Mouse (Mus musculus) E14TG2a.4 (cell line): ENCODE results near the gene Atf6.

Experiments used
- H3K27me3 ChIP-seq: 2 replicates; pipeline ENCODE4 v1.6.1; 2014; ENCODE audit warnings: low read length, control low read depth; ENCODE audit not compliant: insufficient read depth
- H3K36me3 ChIP-seq: 2 replicates; pipeline ENCODE4 v1.6.1; 2014; ENCODE audit warnings: low read length, control low read depth; ENCODE audit not compliant: insufficient read depth
- H3K4me1 ChIP-seq: replicated peaks from 2 replicates; pipeline ENCODE4 v1.6.1; 2014; ENCODE audit warnings: low read depth, low read length, control low read depth
- H3K4me3 ChIP-seq: replicated peaks from 2 replicates; pipeline ENCODE4 v1.5.1; 2014; ENCODE audit warnings: mild to moderate bottlenecking, low read length
- H3K9me3 ChIP-seq: 2 replicates; pipeline ENCODE4 v1.6.1; 2014; ENCODE audit warnings: low read length, control low read depth
- CTCF ChIP-seq: conservative IDR thresholded peaks from 2 replicates; pipeline ENCODE4 v1.5.1; 2014; ENCODE audit warnings: low read length
- NANOG ChIP-seq: IDR thresholded peaks from 2 replicates; pipeline ENCODE4 v1.6.1; 2014; ENCODE audit warnings: borderline replicate concordance, low read length, mixed read lengths
- POU5F1 ChIP-seq: IDR thresholded peaks from 2 replicates; pipeline ENCODE4 v1.6.1; 2014; ENCODE audit warnings: low read length, borderline replicate concordance

Atf6 gene

DNA sequence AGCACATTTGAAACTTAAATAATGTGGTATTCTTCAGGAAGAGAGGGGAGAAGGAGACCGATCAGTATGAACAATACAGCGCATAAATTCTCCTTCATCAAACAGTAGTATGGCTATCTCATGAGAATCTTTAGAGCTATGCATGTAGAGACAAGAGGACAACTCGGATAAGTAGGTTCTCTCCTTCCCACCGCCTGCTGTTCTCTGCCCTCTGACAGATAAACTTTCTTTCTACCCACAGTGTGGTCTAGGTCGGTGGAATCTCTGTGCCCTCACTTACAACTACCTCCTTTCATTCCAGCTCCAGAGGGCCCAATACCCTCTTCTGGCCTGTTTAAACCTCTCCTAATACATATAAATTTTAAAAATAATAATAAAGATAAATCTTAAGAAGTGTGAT, 121.0 kb downstream of the Atf6 start:
- Histone ChIP-seq H3K27me3 (no peaks in the 10 kb centered on the region), H3K9me3 (no peaks in the 10 kb centered on the region), H3K36me3 (0 out of 2 replicates have a peak, but pooled peaks cover 4% of the 10 kb centered on the region), H3K4me3 (no peak overlapping the region), H3K4me1 (no peaks in the 10 kb centered on the region)
- TF ChIP-seq NANOG (no peak), POU5F1 (no peak), CTCF (no peak)

GRCm38 (mm10) chr1:170741497-170742246, 125.9 kb downstream of the Atf6 start:
- no peaks in the 10 kb centered on the region for H3K9me3 ChIP-seq
- no peak overlapping the region for H3K4me3 ChIP-seq
- H3K36me3 ChIP-seq, result peaks cover 8% of the 10 kb centered on the region; the same call in 1 of the 2 replicates
- no peaks in the 10 kb centered on the region for H3K4me1 ChIP-seq
- TF ChIP-seq POU5F1 (no peak), NANOG (no peak)
- no peaks in the 10 kb centered on the region for H3K27me3 ChIP-seq

DNA sequence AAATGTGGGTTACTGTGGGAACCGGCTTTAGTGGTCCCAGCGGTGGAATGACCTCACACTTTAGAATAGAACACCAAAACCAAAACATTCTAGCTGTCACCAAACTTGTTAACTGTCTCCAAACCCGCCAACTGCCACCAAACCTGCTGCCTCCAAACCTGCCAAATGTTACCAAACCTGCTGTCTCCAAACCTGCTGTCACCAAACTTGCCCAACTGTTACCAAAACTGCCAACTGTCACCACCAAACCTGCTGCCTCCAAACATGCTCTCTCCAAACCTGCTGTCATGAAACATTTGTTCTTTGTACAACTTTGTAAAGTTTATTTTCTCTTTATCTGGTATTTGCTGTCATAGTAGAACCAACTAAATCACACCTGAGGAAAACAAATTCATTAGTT, 132.7 kb downstream of the Atf6 start:
- Histone ChIP-seq H3K36me3 (peaks cover 9% of the 10 kb centered on the region; the same call in 1 of the 2 replicates), H3K27me3 (no peaks in the 10 kb centered on the region), H3K4me3 (no peak overlapping the region), H3K9me3 (no peaks in the 10 kb centered on the region), H3K4me1 (no peaks in the 10 kb centered on the region)
- TF ChIP-seq POU5F1 (no peak), CTCF (no peak), NANOG (no peak)

- no peaks in the 10 kb centered on the region for H3K27me3 ChIP-seq
- H3K4me3 ChIP-seq, result no peak overlapping the region
- H3K36me3 ChIP-seq, result peaks cover 5% of the 10 kb centered on the region; the same call in 1 of the 2 replicates
- no peaks in the 10 kb centered on the region for H3K9me3 ChIP-seq
- no peaks in the 10 kb centered on the region for H3K4me1 ChIP-seq
- TF ChIP-seq NANOG (no peak), CTCF (no peak), POU5F1 (no peak)
Measured at GRCm38 (mm10) chr1:170732596-170732890, 135.0 kb downstream of the Atf6 start.

DNA sequence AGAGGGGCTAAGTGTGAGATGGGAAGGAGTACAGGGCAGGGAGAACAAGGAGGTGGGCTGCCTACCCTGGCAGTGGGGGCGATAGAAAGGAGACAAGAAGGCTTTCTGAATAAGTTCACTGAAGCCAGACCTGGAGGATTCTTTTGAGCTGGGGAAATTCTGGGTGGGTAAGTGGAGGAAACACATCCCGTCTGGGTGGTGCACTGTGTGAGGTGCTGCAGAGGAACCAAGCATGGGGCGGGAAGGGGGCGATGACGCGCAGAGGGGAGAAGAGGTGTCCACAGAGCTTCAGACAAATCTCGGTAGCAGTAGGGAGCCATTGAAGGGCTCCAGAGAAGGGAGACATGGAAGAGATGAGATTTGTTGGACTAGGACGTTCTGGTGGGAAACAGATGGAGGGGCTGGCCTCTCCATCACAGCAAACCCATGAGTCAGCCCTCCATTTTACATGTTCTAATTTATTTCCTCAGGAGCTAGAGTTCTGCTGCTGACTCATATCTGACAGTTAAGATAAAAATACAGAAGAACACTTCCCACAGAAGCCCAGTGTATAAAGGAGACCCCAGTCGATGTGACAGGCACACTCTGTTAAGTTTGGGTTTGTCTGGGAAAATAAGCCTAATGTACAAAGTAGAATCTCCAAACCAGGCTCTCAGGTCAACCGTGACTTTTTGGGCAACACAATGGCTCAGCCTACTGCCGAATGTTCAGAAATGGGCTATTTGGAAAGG, 135.5 kb downstream of the Atf6 start:
- no peaks in the 10 kb centered on the region for H3K27me3 ChIP-seq
- no peak overlapping the region for H3K4me3 ChIP-seq
- H3K4me1 ChIP-seq, result no peaks in the 10 kb centered on the region
- H3K9me3 ChIP-seq, result no peaks in the 10 kb centered on the region
- TF ChIP-seq POU5F1 (no peak), NANOG (no peak), CTCF (no peak)
- peaks cover 5% of the 10 kb centered on the region; the same call in 1 of the 2 replicates for H3K36me3 ChIP-seq

- H3K4me1 ChIP-seq, result no peaks in the 10 kb centered on the region
- H3K4me3 ChIP-seq, result no peak overlapping the region
- H3K27me3 ChIP-seq, result no peaks in the 10 kb centered on the region
- peaks cover 5% of the 10 kb centered on the region; the same call in 1 of the 2 replicates for H3K36me3 ChIP-seq
- TF ChIP-seq CTCF (no peak), POU5F1 (no peak), NANOG (no peak)
- no peaks in the 10 kb centered on the region for H3K9me3 ChIP-seq
Measured at GRCm38 (mm10) chr1:170729267-170729962, 138.2 kb downstream of the Atf6 start.

- H3K4me3 ChIP-seq, result no peak overlapping the region
Measured at GRCm38 (mm10) chr1:170728524-170728923, 139.0 kb downstream of the Atf6 start.

DNA sequence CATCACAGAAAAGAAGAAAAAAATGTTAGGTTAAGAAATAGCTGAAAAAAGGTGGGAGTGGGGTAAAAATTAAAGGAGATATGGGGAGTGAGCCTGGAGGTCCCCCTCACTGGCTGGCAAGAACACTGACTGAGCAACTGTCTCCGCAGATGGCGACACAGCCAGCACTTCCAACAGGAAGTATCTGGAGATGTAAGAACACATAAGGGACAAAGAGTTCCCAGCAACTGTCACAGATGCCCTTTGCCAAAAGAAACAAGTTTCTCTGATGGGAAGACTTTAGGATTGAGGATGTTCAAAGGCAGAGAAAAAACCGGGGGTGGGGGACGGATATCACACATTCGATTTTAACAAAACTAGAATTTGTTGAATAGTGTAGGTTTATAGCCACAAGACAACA, 146.0 kb downstream of the Atf6 start:
- TF ChIP-seq CTCF (no peak), NANOG (no peak), POU5F1 (no peak)
- no peaks in the 10 kb centered on the region for H3K27me3 ChIP-seq
- no peaks in the 10 kb centered on the region for H3K36me3 ChIP-seq
- no peak overlapping the region for H3K4me3 ChIP-seq
- H3K9me3 ChIP-seq, result no peaks in the 10 kb centered on the region
- H3K4me1 ChIP-seq, result no peaks in the 10 kb centered on the region

More at GRCm38 (mm10) chr1:170728524-170728923, 139.0 kb downstream of the Atf6 start:
- no peaks in the 10 kb centered on the region for H3K4me1 ChIP-seq
- H3K27me3 ChIP-seq, result no peaks in the 10 kb centered on the region
- no peaks in the 10 kb centered on the region for H3K9me3 ChIP-seq
- peaks cover 5% of the 10 kb centered on the region; the same call in 1 of the 2 replicates for H3K36me3 ChIP-seq
- no peak for TF ChIP-seq NANOG
- TF ChIP-seq POU5F1, result no peak
- TF ChIP-seq CTCF, result no peak
